Mouse (Mus musculus) testis, adult 2 months (tissue): Measurements from ENCODE around the gene Mettl14.

ENCODE experiments used
- CTCF ChIP-seq: fragments of 200-500 bp; IDR thresholded peaks from 2 replicates; pipeline ENCODE4 v1.5.1; 2012; ENCODE audit warnings: low read depth, mild to moderate bottlenecking, inconsistent platforms, low read length, moderate library complexity; ENCODE audit not compliant: control insufficient read depth, insufficient read depth, insufficient replicate concordance
- POLR2A ChIP-seq: fragments of 200-500 bp; IDR thresholded peaks from 2 replicates; pipeline ENCODE4 v1.6.1; 2012; ENCODE audit warnings: low read depth, mild to moderate bottlenecking, inconsistent platforms, low read length, moderate library complexity; ENCODE audit not compliant: control insufficient read depth

DNA sequence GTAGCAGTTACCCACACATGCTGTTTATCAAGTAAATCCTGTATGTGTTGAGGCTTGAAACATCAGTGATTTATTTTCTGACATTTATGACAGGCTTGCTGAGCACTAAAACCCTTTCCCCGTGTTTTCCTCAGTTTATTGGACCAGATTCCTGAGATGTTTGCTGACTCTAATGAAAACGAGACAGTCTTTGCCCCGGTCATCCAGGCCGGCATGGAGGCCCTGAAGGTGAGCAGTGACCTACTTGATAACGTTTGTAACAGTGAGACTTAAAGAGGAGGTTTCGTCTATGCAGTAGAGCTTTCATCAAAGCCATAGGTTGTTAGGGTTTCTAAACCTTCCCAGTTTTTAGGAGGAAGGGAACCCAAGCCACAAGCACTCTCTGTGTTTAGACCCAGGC is 42.2 kb downstream of the Mettl14 start:
- TF ChIP-seq POLR2A (no peak), CTCF (no peak)
